Mouse (Mus musculus): ENCODE results near the gene Ppm1d. TPM values are rescaled to one million over a fixed set of nuclear protein-coding genes. Genes with fewer than 3 reads are reported as not detected.

Gene Ppm1d
- polyA plus RNA-seq, 1 experiment from 2014 or later: 21.4 TPM

- Histone ChIP-seq H3K4me3 (replicated peaks; ENCODE audit: low read length) (no peak overlapping the region), H3K36me3 (ENCODE audit: control insufficient read depth, insufficient read depth) (no peaks in the 10 kb centered on the region), H3K4me1 (replicated peaks; ENCODE audit: control insufficient read depth, insufficient read depth, low read length) (peaks cover 4% of the 10 kb centered on the region; the same call in 1 of the 2 replicates), H3K9me3 (ENCODE audit: control insufficient read depth, low read length) (no peaks in the 10 kb centered on the region), H3K4me2 (ENCODE audit: low read length) (no peak overlapping the region), H3K27ac (ENCODE audit: low read length) (no peak overlapping the region), H3K27me3 (replicated peaks; ENCODE audit: control insufficient read depth, insufficient read depth, low read length) (no peaks in the 10 kb centered on the region), H3K9ac (replicated peaks; ENCODE audit: low read depth, low read length) (no peak overlapping the region)
- 28% methylated on average over 12 of the region's 12 CpGs for WGBS
- ATAC-seq: no peak
Observed at GRCm38 (mm10) chr11:85392179-85392863, 81.3 kb downstream of the Ppm1d start.

GRCm38 (mm10) chr11:85392864-85393220 is 81.8 kb downstream of the Ppm1d start:
- no peak overlapping the region for H3K27ac ChIP-seq (ENCODE audit: low read length)
- no peaks in the 10 kb centered on the region for H3K27me3 ChIP-seq (replicated peaks; ENCODE audit: control insufficient read depth, insufficient read depth, low read length)
- no peak overlapping the region for H3K9ac ChIP-seq (replicated peaks; ENCODE audit: low read depth, low read length)
- no peak for ATAC-seq
- no peaks in the 10 kb centered on the region for H3K9me3 ChIP-seq (ENCODE audit: control insufficient read depth, low read length)
- no peak overlapping the region for H3K4me3 ChIP-seq (replicated peaks; ENCODE audit: low read length)
- H3K4me2 ChIP-seq (ENCODE audit: low read length): no peak overlapping the region
- peaks cover 4% of the 10 kb centered on the region; the same call in 1 of the 2 replicates for H3K4me1 ChIP-seq (replicated peaks; ENCODE audit: control insufficient read depth, insufficient read depth, low read length)
- WGBS: 25% methylated on average over 9 of the region's 9 CpGs
- H3K36me3 ChIP-seq (ENCODE audit: control insufficient read depth, insufficient read depth): no peaks in the 10 kb centered on the region

GRCm38 (mm10) chr11:85393990-85394389 is 82.9 kb downstream of the Ppm1d start:
- H3K27ac ChIP-seq (ENCODE audit: low read length): no peak overlapping the region
- H3K9ac ChIP-seq (replicated peaks; ENCODE audit: low read depth, low read length): no peak overlapping the region
- H3K36me3 ChIP-seq (ENCODE audit: control insufficient read depth, insufficient read depth): no peaks in the 10 kb centered on the region
- no peaks in the 10 kb centered on the region for H3K27me3 ChIP-seq (replicated peaks; ENCODE audit: control insufficient read depth, insufficient read depth, low read length)
- WGBS: 69% methylated on average over 3 of the region's 3 CpGs
- no peaks in the 10 kb centered on the region for H3K9me3 ChIP-seq (ENCODE audit: control insufficient read depth, low read length)
- H3K4me1 ChIP-seq (replicated peaks; ENCODE audit: control insufficient read depth, insufficient read depth, low read length): peaks cover 4% of the 10 kb centered on the region; the same call in 1 of the 2 replicates
- ATAC-seq: no peak
- no peak overlapping the region for H3K4me2 ChIP-seq (ENCODE audit: low read length)
- H3K4me3 ChIP-seq (replicated peaks; ENCODE audit: low read length): no peak overlapping the region

GRCm38 (mm10) chr11:85395361-85395760 is 84.3 kb downstream of the Ppm1d start:
- no peaks in the 10 kb centered on the region for H3K36me3 ChIP-seq (ENCODE audit: control insufficient read depth, insufficient read depth)
- 36% methylated on average over 7 of the region's 7 CpGs for WGBS
- no peak for ATAC-seq

More at GRCm38 (mm10) chr11:85395361-85395760, 84.3 kb downstream of the Ppm1d start:
- H3K9me3 ChIP-seq (ENCODE audit: control insufficient read depth, low read length): no peaks in the 10 kb centered on the region
- H3K27ac ChIP-seq (ENCODE audit: low read length): no peak overlapping the region
- peaks cover 4% of the 10 kb centered on the region; the same call in 1 of the 2 replicates for H3K4me1 ChIP-seq (replicated peaks; ENCODE audit: control insufficient read depth, insufficient read depth, low read length)
- H3K4me2 ChIP-seq (ENCODE audit: low read length): no peak overlapping the region
- H3K4me3 ChIP-seq (replicated peaks; ENCODE audit: low read length): no peak overlapping the region
- H3K9ac ChIP-seq (replicated peaks; ENCODE audit: low read depth, low read length): no peak overlapping the region
- no peaks in the 10 kb centered on the region for H3K27me3 ChIP-seq (replicated peaks; ENCODE audit: control insufficient read depth, insufficient read depth, low read length)

Other genes with a start within 250 kb of the Ppm1d start
- 10.5 and 10.9 TPM in 2 replicates for gene Usp32, start 171.1 kb upstream of the Ppm1d start, polyA plus RNA-seq (2015; fragmentation: Nextera tagmentation; extraction: Ambion mirVana)
- gene 1700125H20Rik, start 140.8 kb upstream of the Ppm1d start, polyA plus RNA-seq (2015; fragmentation: Nextera tagmentation; extraction: Ambion mirVana): 0.68 and 0.76 TPM in 2 replicates
- 49.1 and 54.2 TPM in 2 replicates for gene Appbp2, start 76.1 kb upstream of the Ppm1d start, polyA plus RNA-seq (2015; fragmentation: Nextera tagmentation; extraction: Ambion mirVana)
- gene Bcas3, start 41.9 kb downstream of the Ppm1d start, polyA plus RNA-seq (2015; fragmentation: Nextera tagmentation; extraction: Ambion mirVana): 30.0 and 31.9 TPM in 2 replicates

Measured in forebrain, embryonic 16.5 days (tissue).